Mouse (Mus musculus) liver, postnatal 0 days (tissue): Measurements from ENCODE around the gene Pear1. TPM values are rescaled to one million over a fixed set of nuclear protein-coding genes. Genes with fewer than 3 reads are reported as not detected.
A peak's percentile ranks its signal among the peaks of the same experiment; 100 is the strongest.

ENCODE experiments used
- ATAC-seq: fragments of 200-750 bp; cut with Nextera tagmentation; 2 replicates; pipeline ENCODE4 v1.8.0; 2017; ENCODE audit warnings: mild to moderate bottlenecking, moderate library complexity
- DNase-seq: peaks from one replicate; pipeline ENCODE4 v3.0.0-alpha.2; 2016
- H3K27ac ChIP-seq: fragments of 300-500 bp; sonication (generic); 2 replicates; pipeline ENCODE4 v1.5.1; 2014; ENCODE audit warnings: antibody characterized with exemption, moderate library complexity, mild to moderate bottlenecking, low read depth
- H3K27me3 ChIP-seq: fragments of 300-500 bp; sonication (generic); 2 replicates; pipeline ENCODE4 v1.6.1; 2014; ENCODE audit warnings: low read length, control low read depth, mixed read lengths; ENCODE audit not compliant: insufficient read depth
- H3K36me3 ChIP-seq: fragments of 300-500 bp; sonication (generic); replicated peaks from 2 replicates; pipeline ENCODE4 v1.6.1; 2014; ENCODE audit warnings: mild to moderate bottlenecking, control low read depth, low read length, moderate library complexity, mixed read lengths; ENCODE audit not compliant: insufficient read depth
- H3K4me1 ChIP-seq: fragments of 300-500 bp; sonication (generic); 2 replicates; pipeline ENCODE4 v1.6.1; 2014; ENCODE audit warnings: antibody characterized with exemption, mild to moderate bottlenecking, control low read depth; ENCODE audit not compliant: insufficient read depth
- H3K4me2 ChIP-seq: fragments of 300-500 bp; sonication (generic); 2 replicates; pipeline ENCODE4 v1.6.1; 2014; ENCODE audit warnings: low read depth, mild to moderate bottlenecking, low read length, moderate library complexity, mixed read lengths
- H3K4me3 ChIP-seq: fragments of 300-500 bp; sonication (generic); 2 replicates; pipeline ENCODE4 v1.5.1; 2014; ENCODE audit warnings: low read depth, low read length
- H3K9ac ChIP-seq: fragments of 300-500 bp; sonication (generic); replicated peaks from 2 replicates; pipeline ENCODE4 v1.6.1; 2014; ENCODE audit warnings: mild to moderate bottlenecking, moderate library complexity
- H3K9me3 ChIP-seq: fragments of 300-500 bp; sonication (generic); 2 replicates; pipeline ENCODE4 v1.6.1; 2016; ENCODE audit warnings: mild to moderate bottlenecking, control low read depth, low read length, mixed read lengths
- CTCF ChIP-seq: sonication (generic); IDR thresholded peaks from 2 replicates; pipeline ENCODE4 v1.5.1; 2016; ENCODE audit warnings: antibody characterized with exemption, low read depth
- EP300 ChIP-seq: IDR thresholded peaks from 2 replicates; pipeline ENCODE4 v1.6.1; 2016; ENCODE audit warnings: antibody characterized with exemption, low read depth, mild to moderate bottlenecking
- WGBS: fragments of 180-500 bp; shearing (Covaris S2); extraction: QIAGEN DNeasy Blood & Tissue Kit; methylation state at CpG from one replicate; pipeline ENCODE4 v1.1.7; 2014; ENCODE audit not compliant: insufficient replicate concordance; 5-methylcytosine and 5-hydroxymethylcytosine counted together
- polyA plus RNA-seq: library from polyadenylated mRNA; unstranded; fragments of >200 nt; fragmentation: Nextera tagmentation; extraction: Ambion mirVana; gene quantifications from 2 replicates; pipeline ENCODE4 v1.2.1, GENCODE M21; 2015

The Pear1 gene
- polyA plus RNA-seq, 1 experiment from 2014 or later, result 5.1 TPM

GRCm38 (mm10) chr3:87718525-87718924 lies 105.6 kb downstream of the Pear1 start:
- no peak for TF ChIP-seq CTCF
- no peak for TF ChIP-seq EP300
- Histone ChIP-seq H3K9me3 (no peaks in the 10 kb centered on the region), H3K4me2 (no peak overlapping the region), H3K36me3 (peaks cover 55% of the 10 kb centered on the region), H3K4me3 (no peak overlapping the region), H3K4me1 (no peaks in the 10 kb centered on the region), H3K27ac (no peak overlapping the region), H3K9ac (no peak overlapping the region), H3K27me3 (no peaks in the 10 kb centered on the region)
- DNase-seq (peak; percentile 10), ATAC-seq (no peak)
- WGBS, result 56% methylated on average over 2 of the region's 2 CpGs

Other genes starting within 250 kb of the Pear1 start
- gene Arhgef11, start 206.7 kb downstream of the Pear1 start, polyA plus RNA-seq, result 2.3 and 2.8 TPM in 2 replicates
- gene Lrrc71, start 75.7 kb downstream of the Pear1 start, polyA plus RNA-seq, result 0.23 and 0.25 TPM in 2 replicates
- gene Ntrk1, start 29.1 kb downstream of the Pear1 start, polyA plus RNA-seq, result 0.47 and 0.53 TPM in 2 replicates
- gene Insrr, start 27.4 kb downstream of the Pear1 start, polyA plus RNA-seq, result not detected in 2 replicates
- 0.74 and 0.75 TPM in 2 replicates for gene Sh2d2a, start 22.4 kb upstream of the Pear1 start, polyA plus RNA-seq
- gene Prcc, start 61.3 kb upstream of the Pear1 start, polyA plus RNA-seq, result 4.4 and 4.5 TPM in 2 replicates
- 116 and 123 TPM in 2 replicates for gene Hdgf, start 82.0 kb upstream of the Pear1 start, polyA plus RNA-seq
- gene Mrpl24, start 95.2 kb upstream of the Pear1 start, polyA plus RNA-seq, result 50.3 and 54.1 TPM in 2 replicates
- gene Isg20l2, start 106.0 kb upstream of the Pear1 start, polyA plus RNA-seq, result 12.3 and 13.2 TPM in 2 replicates
- 4.3 TPM in 2 replicates for gene Rrnad1, start 106.4 kb upstream of the Pear1 start, polyA plus RNA-seq
- not detected in 2 replicates for gene Crabp2, start 124.4 kb upstream of the Pear1 start, polyA plus RNA-seq
- 0.83 and 0.95 TPM in 2 replicates for gene Nes, start 146.8 kb upstream of the Pear1 start, polyA plus RNA-seq
- 0.05 TPM in 1 of 2 replicates, not detected in the other for gene Bcan, start 175.9 kb upstream of the Pear1 start, polyA plus RNA-seq
- gene Hapln2, start 203.3 kb upstream of the Pear1 start, polyA plus RNA-seq, result not detected in 2 replicates
- 13.1 and 14.3 TPM in 2 replicates for gene Gpatch4, start 218.8 kb upstream of the Pear1 start, polyA plus RNA-seq
- gene Naxe, start 234.2 kb upstream of the Pear1 start, polyA plus RNA-seq, result 78.0 and 80.1 TPM in 2 replicates